Mouse (Mus musculus): Measurements from ENCODE around the gene Nacc1. TPM values are rescaled to one million over a fixed set of nuclear protein-coding genes. Genes with fewer than 3 reads are reported as not detected.

Nacc1 gene
- polyA plus RNA-seq, 1 experiment, result 7.0 TPM

GRCm38 (mm10) chr8:84662581-84663065, 25.0 kb downstream of the Nacc1 start, which contains the start of gene Ier2:
Ier2 (minus strand) TSS chr8:84662852.
- peak within 1 kb of the TSS; percentile 92 for H3K4me3 ChIP-seq (replicated peaks)
- no peak for TF ChIP-seq TAL1 (IDR thresholded peaks at IDR 0.05; ENCODE audit: low read length)
- TF ChIP-seq GATA1 (IDR thresholded peaks at IDR 0.05; ENCODE audit: low read length), result no peak
- H3K4me1 ChIP-seq (ENCODE audit: control insufficient read depth), result peaks cover 88% of the 10 kb centered on the region

GRCm38 (mm10) chr8:84661961-84662571, 25.6 kb downstream of the Nacc1 start:
- Histone ChIP-seq H3K9me3 (ENCODE audit: control insufficient read depth, low read length) (no peaks in the 10 kb centered on the region), H3K4me1 (ENCODE audit: control insufficient read depth) (peaks cover 90% of the 10 kb centered on the region), H3K4me3 (replicated peaks) (peak overlapping the region; percentile 92), H3K36me3 (ENCODE audit: control insufficient read depth) (peaks cover 7% of the 10 kb centered on the region), H3K27me3 (ENCODE audit: control insufficient read depth) (peaks cover 3% of the 10 kb centered on the region)
- TF ChIP-seq GATA1 (IDR thresholded peaks at IDR 0.05; ENCODE audit: low read length) (no peak), TAL1 (IDR thresholded peaks at IDR 0.05; ENCODE audit: low read length) (no peak)

More at GRCm38 (mm10) chr8:84662581-84663065, 25.0 kb downstream of the Nacc1 start, which contains the start of gene Ier2:
- Histone ChIP-seq H3K27me3 (ENCODE audit: control insufficient read depth) (peaks cover 3% of the 10 kb centered on the region), H3K9me3 (ENCODE audit: control insufficient read depth, low read length) (no peaks in the 10 kb centered on the region), H3K36me3 (ENCODE audit: control insufficient read depth) (peaks cover 8% of the 10 kb centered on the region)

GRCm38 (mm10) chr8:84661458-84661871, 26.2 kb downstream of the Nacc1 start:
- TF ChIP-seq TAL1 (IDR thresholded peaks at IDR 0.05; ENCODE audit: low read length), result no peak
- TF ChIP-seq GATA1 (IDR thresholded peaks at IDR 0.05; ENCODE audit: low read length), result no peak
- Histone ChIP-seq H3K4me1 (ENCODE audit: control insufficient read depth) (peaks cover 90% of the 10 kb centered on the region), H3K9me3 (ENCODE audit: control insufficient read depth, low read length) (no peaks in the 10 kb centered on the region), H3K36me3 (ENCODE audit: control insufficient read depth) (peaks cover 2% of the 10 kb centered on the region; the same call in 1 of the 2 replicates), H3K4me3 (replicated peaks) (peak overlapping the region; percentile 92), H3K27me3 (ENCODE audit: control insufficient read depth) (peaks cover 3% of the 10 kb centered on the region)

- H3K36me3 ChIP-seq (ENCODE audit: control insufficient read depth), result no peaks in the 10 kb centered on the region
- TF ChIP-seq TAL1 (IDR thresholded peaks at IDR 0.05; ENCODE audit: low read length), result no peak
- H3K4me1 ChIP-seq (ENCODE audit: control insufficient read depth), result peaks cover 91% of the 10 kb centered on the region
- peaks cover 8% of the 10 kb centered on the region for H3K27me3 ChIP-seq (ENCODE audit: control insufficient read depth)
- peak overlapping the region; percentile 92 for H3K4me3 ChIP-seq (replicated peaks)
- no peaks in the 10 kb centered on the region for H3K9me3 ChIP-seq (ENCODE audit: control insufficient read depth, low read length)
These were observed 26.7 kb downstream of the Nacc1 start for GRCm38 (mm10) chr8:84660819-84661457.

GRCm38 (mm10) chr8:84659936-84660818, 27.5 kb downstream of the Nacc1 start:
- peak overlapping the region; percentile 92 for H3K4me3 ChIP-seq (replicated peaks)
- TF ChIP-seq GATA1 (IDR thresholded peaks at IDR 0.05; ENCODE audit: low read length) (no peak), TAL1 (IDR thresholded peaks at IDR 0.05; ENCODE audit: low read length) (no peak)
- H3K4me1 ChIP-seq (ENCODE audit: control insufficient read depth), result peaks cover 89% of the 10 kb centered on the region
- no peaks in the 10 kb centered on the region for H3K9me3 ChIP-seq (ENCODE audit: control insufficient read depth, low read length)
- no peaks in the 10 kb centered on the region for H3K36me3 ChIP-seq (ENCODE audit: control insufficient read depth)
- peaks cover 15% of the 10 kb centered on the region for H3K27me3 ChIP-seq (ENCODE audit: control insufficient read depth)

- H3K4me3 ChIP-seq (replicated peaks), result no peak overlapping the region
- H3K9me3 ChIP-seq (ENCODE audit: control insufficient read depth, low read length), result no peaks in the 10 kb centered on the region
- peaks cover 80% of the 10 kb centered on the region for H3K4me1 ChIP-seq (ENCODE audit: control insufficient read depth)
These were observed 28.7 kb downstream of the Nacc1 start for GRCm38 (mm10) chr8:84658951-84659350.

GRCm38 (mm10) chr8:84657680-84658079, 30.0 kb downstream of the Nacc1 start:
- Histone ChIP-seq H3K4me1 (ENCODE audit: control insufficient read depth) (peaks cover 68% of the 10 kb centered on the region), H3K9me3 (ENCODE audit: control insufficient read depth, low read length) (no peaks in the 10 kb centered on the region), H3K4me3 (replicated peaks) (no peak overlapping the region)

More at GRCm38 (mm10) chr8:84658951-84659350, 28.7 kb downstream of the Nacc1 start:
- Histone ChIP-seq H3K27me3 (ENCODE audit: control insufficient read depth) (peaks cover 22% of the 10 kb centered on the region), H3K36me3 (ENCODE audit: control insufficient read depth) (no peaks in the 10 kb centered on the region)
- TF ChIP-seq GATA1 (IDR thresholded peaks at IDR 0.05; ENCODE audit: low read length) (no peak), TAL1 (IDR thresholded peaks at IDR 0.05; ENCODE audit: low read length) (no peak)

GRCm38 (mm10) chr8:84657203-84657602, 30.5 kb downstream of the Nacc1 start:
- Histone ChIP-seq H3K36me3 (ENCODE audit: control insufficient read depth) (no peaks in the 10 kb centered on the region), H3K9me3 (ENCODE audit: control insufficient read depth, low read length) (no peaks in the 10 kb centered on the region), H3K27me3 (ENCODE audit: control insufficient read depth) (peaks cover 22% of the 10 kb centered on the region), H3K4me3 (replicated peaks) (peak overlapping the region; percentile 59), H3K4me1 (ENCODE audit: control insufficient read depth) (peaks cover 64% of the 10 kb centered on the region)
- TF ChIP-seq GATA1 (IDR thresholded peaks at IDR 0.05; ENCODE audit: low read length), result peak; percentile 57
- TF ChIP-seq TAL1 (IDR thresholded peaks at IDR 0.05; ENCODE audit: low read length), result no peak

More at GRCm38 (mm10) chr8:84657680-84658079, 30.0 kb downstream of the Nacc1 start:
- Histone ChIP-seq H3K27me3 (ENCODE audit: control insufficient read depth) (peaks cover 22% of the 10 kb centered on the region), H3K36me3 (ENCODE audit: control insufficient read depth) (no peaks in the 10 kb centered on the region)
- TF ChIP-seq TAL1 (IDR thresholded peaks at IDR 0.05; ENCODE audit: low read length), result no peak
- no peak for TF ChIP-seq GATA1 (IDR thresholded peaks at IDR 0.05; ENCODE audit: low read length)
